Mouse (Mus musculus): Measurements from ENCODE around the gene C330007P06Rik. TPM values are rescaled to one million over a fixed set of nuclear protein-coding genes. Genes with fewer than 3 reads are reported as not detected.
"Not testable (repeated sequence)": the region's sequence is repeated elsewhere in the genome, so short reads cannot be mapped to it uniquely, and the experiment has no call there.

C330007P06Rik gene
- total and polyA plus RNA-seq, 3 experiments: 2.1 to 83.2 (median 33.8) TPM

- Histone ChIP-seq H3K4me1 (ENCODE audit: insufficient read depth, low read depth, low read length) (peaks cover 9% of the 10 kb centered on the region), H3K9me3 (replicated peaks) (no peaks in the 10 kb centered on the region), H3K36me3 (replicated peaks) (peaks cover 6% of the 10 kb centered on the region), H3K27me3 (ENCODE audit: insufficient read depth, low read length) (no peaks in the 10 kb centered on the region), H3K4me3 (ENCODE audit: low read depth, low read length) (peak within 1 kb of the TSS; percentile 76)
- ATAC-seq (ENCODE audit: extremely low read depth, insufficient number of reproducible peaks, low FRiP score, poor library complexity, severe bottlenecking) (0 out of 2 replicates have a peak, but pooled peaks have one; percentile 26), DNase-seq (ENCODE audit: low spot score) (peak; percentile 35)
- TF ChIP-seq CTCF (IDR thresholded peaks at IDR 0.05; ENCODE audit: low read depth, low read length): no peak
- no peak for TF ChIP-seq GATA1 (IDR thresholded peaks at IDR 0.05; ENCODE audit: borderline replicate concordance, low read length)
- TF ChIP-seq TAL1 (conservative IDR thresholded peaks at IDR 0.05; ENCODE audit: low read depth, low read length): no peak
- no peak for TF ChIP-seq POLR2AphosphoS5 (IDR thresholded peaks at IDR 0.05; ENCODE audit: insufficient replicate concordance, low read depth, low read length)
- TF ChIP-seq GATA2 (IDR thresholded peaks at IDR 0.05; ENCODE audit: borderline replicate concordance, low read depth, low read length): no peak
These were observed 28.6 kb upstream of the C330007P06Rik start, which contains the start of gene Nkrf for GRCm38 (mm10) chrX:36902321-36903114. TSS of gene Nkrf (minus strand) at chrX:36902899.

GRCm38 (mm10) chrX:36901655-36902054, 27.7 kb upstream of the C330007P06Rik start:
- H3K4me3 ChIP-seq (ENCODE audit: low read depth, low read length): peak overlapping the region; percentile 76; the same call in 1 of the 2 replicates
- ATAC-seq (ENCODE audit: extremely low read depth, insufficient number of reproducible peaks, low FRiP score, poor library complexity, severe bottlenecking) (no peak), DNase-seq (ENCODE audit: low spot score) (no peak)
- H3K4me1 ChIP-seq (ENCODE audit: insufficient read depth, low read depth, low read length): peaks cover 9% of the 10 kb centered on the region
- TF ChIP-seq GATA1 (IDR thresholded peaks at IDR 0.05; ENCODE audit: borderline replicate concordance, low read length): no peak
- no peaks in the 10 kb centered on the region for H3K27me3 ChIP-seq (ENCODE audit: insufficient read depth, low read length)
- H3K36me3 ChIP-seq (replicated peaks): peaks cover 6% of the 10 kb centered on the region
- no peaks in the 10 kb centered on the region for H3K9me3 ChIP-seq (replicated peaks)

GRCm38 (mm10) chrX:36898931-36899330, 25.0 kb upstream of the C330007P06Rik start:
- not testable (repeated sequence) for H3K27me3 ChIP-seq (ENCODE audit: insufficient read depth, low read length); H3K4me1 ChIP-seq (ENCODE audit: insufficient read depth, low read depth, low read length); H3K9me3 ChIP-seq (replicated peaks); H3K36me3 ChIP-seq (replicated peaks); ATAC-seq (ENCODE audit: extremely low read depth, insufficient number of reproducible peaks, low FRiP score, poor library complexity, severe bottlenecking); H3K4me3 ChIP-seq (ENCODE audit: low read depth, low read length); DNase-seq (ENCODE audit: low spot score)

- no peak for TF ChIP-seq TAL1 (conservative IDR thresholded peaks at IDR 0.05; ENCODE audit: low read depth, low read length)
- TF ChIP-seq CTCF (IDR thresholded peaks at IDR 0.05; ENCODE audit: low read depth, low read length): no peak
- no peak for TF ChIP-seq POLR2AphosphoS5 (IDR thresholded peaks at IDR 0.05; ENCODE audit: insufficient replicate concordance, low read depth, low read length)
- H3K27me3 ChIP-seq (ENCODE audit: insufficient read depth, low read length): no peaks in the 10 kb centered on the region
- no peak for DNase-seq (ENCODE audit: low spot score)
- ATAC-seq (ENCODE audit: extremely low read depth, insufficient number of reproducible peaks, low FRiP score, poor library complexity, severe bottlenecking): no peak
- no peaks in the 10 kb centered on the region for H3K9me3 ChIP-seq (replicated peaks)
- no peaks in the 10 kb centered on the region for H3K4me1 ChIP-seq (ENCODE audit: insufficient read depth, low read depth, low read length)
- no peak overlapping the region for H3K4me3 ChIP-seq (ENCODE audit: low read depth, low read length)
- H3K36me3 ChIP-seq (replicated peaks): peaks cover 42% of the 10 kb centered on the region
These were observed 10.8 kb upstream of the C330007P06Rik start for GRCm38 (mm10) chrX:36884719-36885118.

- peak; percentile 6 for DNase-seq (ENCODE audit: low spot score)
- Histone ChIP-seq H3K36me3 (replicated peaks) (peaks cover 20% of the 10 kb centered on the region), H3K9me3 (replicated peaks) (no peaks in the 10 kb centered on the region), H3K4me1 (ENCODE audit: insufficient read depth, low read depth, low read length) (peaks cover 8% of the 10 kb centered on the region; the same call in 1 of the 2 replicates), H3K27me3 (ENCODE audit: insufficient read depth, low read length) (no peaks in the 10 kb centered on the region), H3K4me3 (ENCODE audit: low read depth, low read length) (peak overlapping the region; percentile 77)
- no peak for TF ChIP-seq CTCF (IDR thresholded peaks at IDR 0.05; ENCODE audit: low read depth, low read length)
- no peak for TF ChIP-seq GATA2 (IDR thresholded peaks at IDR 0.05; ENCODE audit: borderline replicate concordance, low read depth, low read length)
- no peak for TF ChIP-seq TAL1 (conservative IDR thresholded peaks at IDR 0.05; ENCODE audit: low read depth, low read length)
- ATAC-seq (ENCODE audit: extremely low read depth, insufficient number of reproducible peaks, low FRiP score, poor library complexity, severe bottlenecking): no peak
These were observed 805 bp upstream of the C330007P06Rik start for GRCm38 (mm10) chrX:36874704-36875128.

GRCm38 (mm10) chrX:36874178-36874696, 326 bp upstream of the C330007P06Rik start:
- TF ChIP-seq TAL1 (conservative IDR thresholded peaks at IDR 0.05; ENCODE audit: low read depth, low read length) (no peak), GATA2 (IDR thresholded peaks at IDR 0.05; ENCODE audit: borderline replicate concordance, low read depth, low read length) (no peak), GATA1 (IDR thresholded peaks at IDR 0.05; ENCODE audit: borderline replicate concordance, low read length) (no peak), CTCF (IDR thresholded peaks at IDR 0.05; ENCODE audit: low read depth, low read length) (no peak), POLR2AphosphoS5 (IDR thresholded peaks at IDR 0.05; ENCODE audit: insufficient replicate concordance, low read depth, low read length) (no peak)
- Histone ChIP-seq H3K4me1 (ENCODE audit: insufficient read depth, low read depth, low read length) (peaks cover 8% of the 10 kb centered on the region; the same call in 1 of the 2 replicates), H3K27me3 (ENCODE audit: insufficient read depth, low read length) (no peaks in the 10 kb centered on the region), H3K4me3 (ENCODE audit: low read depth, low read length) (peak overlapping the region; percentile 77), H3K36me3 (replicated peaks) (peaks cover 16% of the 10 kb centered on the region), H3K9me3 (replicated peaks) (no peaks in the 10 kb centered on the region)
- ATAC-seq (ENCODE audit: extremely low read depth, insufficient number of reproducible peaks, low FRiP score, poor library complexity, severe bottlenecking) (peak; percentile 45), DNase-seq (ENCODE audit: low spot score) (peak; percentile 64)

Measured in G1E (cell line).